Mouse (Mus musculus): ENCODE measurements around the gene Rps17.

DNA sequence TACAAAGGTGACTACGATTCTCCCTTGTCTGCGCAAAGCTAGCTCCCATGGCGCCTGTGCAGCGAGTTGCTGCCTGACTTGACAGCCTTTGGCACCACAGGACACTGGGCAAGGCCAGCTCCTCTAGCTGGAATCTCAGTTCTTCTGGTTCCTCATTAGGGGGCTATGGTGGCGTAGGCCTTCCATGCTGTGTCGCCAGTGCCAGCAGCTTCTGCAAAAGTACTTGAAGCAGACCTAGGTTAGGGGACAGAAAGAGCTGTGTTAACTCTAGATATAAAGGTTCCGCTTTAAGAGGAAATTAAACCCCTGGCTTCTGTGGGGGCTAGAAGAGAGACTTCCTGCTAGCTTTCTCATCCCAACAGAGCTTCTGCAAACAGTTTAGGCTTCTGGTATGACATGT lies 3.2 kb upstream of the Rps17 start:
- TF ChIP-seq CTCF (IDR thresholded peaks at IDR 0.05; ENCODE audit: extremely low read depth, insufficient read depth, insufficient read length, insufficient replicate concordance) (no peak), POLR2A (IDR thresholded peaks at IDR 0.05; ENCODE audit: low read depth, low read length) (no peak)

Measured in spleen, adult 2 months (tissue).